Mouse (Mus musculus) E14TG2a.4 (cell line): ENCODE data around the gene Tfap4.
"Not testable (repeated sequence)": the region's sequence is repeated elsewhere in the genome, so short reads cannot be mapped to it uniquely, and the experiment has no call there.

Experiments
- H3K27me3 ChIP-seq: 2 replicates; pipeline ENCODE4 v1.6.1; 2014; ENCODE audit warnings: low read length, control low read depth; ENCODE audit not compliant: insufficient read depth
- H3K36me3 ChIP-seq: 2 replicates; pipeline ENCODE4 v1.6.1; 2014; ENCODE audit warnings: low read length, control low read depth; ENCODE audit not compliant: insufficient read depth
- H3K4me1 ChIP-seq: replicated peaks from 2 replicates; pipeline ENCODE4 v1.6.1; 2014; ENCODE audit warnings: low read depth, low read length, control low read depth
- H3K4me3 ChIP-seq: replicated peaks from 2 replicates; pipeline ENCODE4 v1.5.1; 2014; ENCODE audit warnings: mild to moderate bottlenecking, low read length
- H3K9me3 ChIP-seq: 2 replicates; pipeline ENCODE4 v1.6.1; 2014; ENCODE audit warnings: low read length, control low read depth
- CTCF ChIP-seq: conservative IDR thresholded peaks from 2 replicates; pipeline ENCODE4 v1.5.1; 2014; ENCODE audit warnings: low read length
- NANOG ChIP-seq: IDR thresholded peaks from 2 replicates; pipeline ENCODE4 v1.6.1; 2014; ENCODE audit warnings: borderline replicate concordance, low read length, mixed read lengths
- POU5F1 ChIP-seq: IDR thresholded peaks from 2 replicates; pipeline ENCODE4 v1.6.1; 2014; ENCODE audit warnings: low read length, borderline replicate concordance

The Tfap4 gene

GRCm38 (mm10) chr16:4586531-4587123 is 27.0 kb upstream of the Tfap4 start:
- Histone ChIP-seq H3K9me3 (no peaks in the 10 kb centered on the region), H3K4me1 (peaks cover 62% of the 10 kb centered on the region), H3K4me3 (peak overlapping the region; percentile 78), H3K36me3 (peaks cover 12% of the 10 kb centered on the region), H3K27me3 (no peaks in the 10 kb centered on the region)
- TF ChIP-seq NANOG: no peak
- no peak for TF ChIP-seq POU5F1
- no peak for TF ChIP-seq CTCF

- Histone ChIP-seq H3K4me3 (peak overlapping the region; percentile 78), H3K4me1 (peaks cover 55% of the 10 kb centered on the region), H3K9me3 (no peaks in the 10 kb centered on the region), H3K36me3 (peaks cover 7% of the 10 kb centered on the region), H3K27me3 (no peaks in the 10 kb centered on the region)
- no peak for TF ChIP-seq POU5F1
- TF ChIP-seq CTCF: no peak
- no peak for TF ChIP-seq NANOG
Measured at GRCm38 (mm10) chr16:4585642-4586530, 26.2 kb upstream of the Tfap4 start.

- TF ChIP-seq NANOG: no peak
- no peak for TF ChIP-seq CTCF
- no peak for TF ChIP-seq POU5F1
- Histone ChIP-seq H3K4me1 (peaks cover 46% of the 10 kb centered on the region), H3K9me3 (no peaks in the 10 kb centered on the region), H3K36me3 (no peaks in the 10 kb centered on the region), H3K27me3 (no peaks in the 10 kb centered on the region), H3K4me3 (no peak overlapping the region)
Measured at GRCm38 (mm10) chr16:4584438-4584837, 24.8 kb upstream of the Tfap4 start.

- no peak for TF ChIP-seq CTCF
- TF ChIP-seq NANOG: no peak
- no peak for TF ChIP-seq POU5F1
Measured at GRCm38 (mm10) chr16:4583807-4584206, 24.2 kb upstream of the Tfap4 start.

GRCm38 (mm10) chr16:4581179-4581578 is 21.5 kb upstream of the Tfap4 start:
- not testable (repeated sequence) for H3K27me3 ChIP-seq, H3K36me3 ChIP-seq, H3K4me3 ChIP-seq, H3K9me3 ChIP-seq
- peaks cover 39% of the 10 kb centered on the region for H3K4me1 ChIP-seq

More at GRCm38 (mm10) chr16:4583807-4584206, 24.2 kb upstream of the Tfap4 start:
- Histone ChIP-seq H3K9me3 (no peaks in the 10 kb centered on the region), H3K4me1 (peaks cover 46% of the 10 kb centered on the region), H3K36me3 (no peaks in the 10 kb centered on the region), H3K4me3 (no peak overlapping the region), H3K27me3 (no peaks in the 10 kb centered on the region)

GRCm38 (mm10) chr16:4578630-4579029 is 19.0 kb upstream of the Tfap4 start:
- TF ChIP-seq POU5F1 (no peak), NANOG (no peak), CTCF (no peak)
- Histone ChIP-seq H3K4me1 (peaks cover 41% of the 10 kb centered on the region), H3K9me3 (no peaks in the 10 kb centered on the region), H3K27me3 (no peaks in the 10 kb centered on the region), H3K4me3 (no peak overlapping the region), H3K36me3 (no peaks in the 10 kb centered on the region)

GRCm38 (mm10) chr16:4576873-4577272 is 17.2 kb upstream of the Tfap4 start:
- no peaks in the 10 kb centered on the region for H3K36me3 ChIP-seq
- no peak overlapping the region for H3K4me3 ChIP-seq
- no peak for TF ChIP-seq NANOG
- TF ChIP-seq CTCF: no peak
- no peak for TF ChIP-seq POU5F1
- no peaks in the 10 kb centered on the region for H3K27me3 ChIP-seq
- H3K9me3 ChIP-seq: no peaks in the 10 kb centered on the region
- peaks cover 41% of the 10 kb centered on the region for H3K4me1 ChIP-seq

- TF ChIP-seq CTCF: no peak
- TF ChIP-seq NANOG: no peak
- TF ChIP-seq POU5F1: no peak
- Histone ChIP-seq H3K36me3 (no peaks in the 10 kb centered on the region), H3K9me3 (no peaks in the 10 kb centered on the region), H3K4me3 (no peak overlapping the region), H3K27me3 (no peaks in the 10 kb centered on the region; the same call in 1 of the 2 replicates), H3K4me1 (peaks cover 43% of the 10 kb centered on the region)
Measured at GRCm38 (mm10) chr16:4576038-4576437, 16.4 kb upstream of the Tfap4 start.

GRCm38 (mm10) chr16:4570737-4571136 is 11.1 kb upstream of the Tfap4 start:
- H3K36me3 ChIP-seq: no peaks in the 10 kb centered on the region
- no peaks in the 10 kb centered on the region; the same call in 1 of the 2 replicates for H3K27me3 ChIP-seq
- no peaks in the 10 kb centered on the region for H3K9me3 ChIP-seq
- peaks cover 63% of the 10 kb centered on the region for H3K4me1 ChIP-seq
- H3K4me3 ChIP-seq: no peak overlapping the region
- TF ChIP-seq NANOG (no peak), POU5F1 (no peak), CTCF (no peak)
